Mouse (Mus musculus): ENCODE results near the gene Nploc4.

GRCm38 (mm10) chr11:120375324-120375723 is 62.2 kb downstream of the Nploc4 start:
- TF ChIP-seq TCF12 (IDR thresholded peaks at IDR 0.05; ENCODE audit: insufficient read depth, poor library complexity, severe bottlenecking) (no peak), USF1 (IDR thresholded peaks at IDR 0.05; ENCODE audit: low read depth) (no peak), POLR2AphosphoS2 (IDR thresholded peaks at IDR 0.05; ENCODE audit: insufficient read length, low read depth) (no peak), SRF (IDR thresholded peaks at IDR 0.05; ENCODE audit: control insufficient read depth, insufficient read length, low read depth) (no peak), POLR2A (IDR thresholded peaks at IDR 0.05; ENCODE audit: insufficient read length, low read depth) (no peak), MAX (IDR thresholded peaks at IDR 0.05; ENCODE audit: low read depth) (no peak), E2F4 (IDR thresholded peaks at IDR 0.05; ENCODE audit: insufficient read depth) (no peak), CEBPB (IDR thresholded peaks at IDR 0.05; ENCODE audit: insufficient read depth, poor library complexity, severe bottlenecking) (no peak), MYOD1 (IDR thresholded peaks at IDR 0.05; ENCODE audit: control insufficient read depth in 1 of 3, insufficient read length in 2 of 3, low read depth in 2 of 3) (no peak)

Data from myocyte (in vitro differentiated cells).